ENCODE assay signal across 1 mouse cellular context in the genomic region with DNA sequence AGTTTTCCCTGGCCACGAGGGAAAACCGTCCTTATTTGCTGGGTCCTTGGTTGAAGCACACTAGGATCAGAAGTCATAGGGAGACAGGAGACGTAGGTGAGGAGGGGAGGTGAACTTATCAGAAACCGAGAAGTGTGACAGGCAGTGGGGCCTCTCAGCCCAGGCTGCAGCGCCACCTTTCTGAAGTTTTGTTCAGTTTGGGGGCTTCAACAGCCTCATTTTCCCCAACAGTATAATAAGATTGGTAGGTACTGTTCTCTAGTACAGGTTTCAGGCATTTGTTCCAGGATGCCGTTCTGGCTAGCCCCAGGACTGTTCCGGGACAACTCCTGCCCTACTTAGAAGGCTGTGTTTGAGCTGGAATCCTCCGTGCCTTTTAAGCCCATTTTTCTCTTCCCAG.
A peak's percentile ranks its signal among the peaks of the same experiment; 100 is the strongest.
TF ChIP-seq lines count a peak whose summit lies in the region.

No protein-coding gene starts in this region.

TF ChIP-seq in MEL, 35 proteins besides CTCF, POLR2A, EP300 and RAD21:
- TF ChIP-seq MAX (IDR thresholded peaks at IDR 0.05; ENCODE audit: low read length), result 0 out of 2 replicates have a peak, but pooled peaks have one; percentile 35
- TF ChIP-seq E2F4 (IDR thresholded peaks at IDR 0.05; ENCODE audit: borderline replicate concordance, low read depth, low read length), result 0 out of 2 replicates have a peak, but pooled peaks have one; percentile 26
- 0 out of 2 replicates have a peak, but pooled peaks have one; percentile 13 for TF ChIP-seq GATA1 (IDR thresholded peaks at IDR 0.05; ENCODE audit: low read depth, low read length)
- TF ChIP-seq BHLHE40 (IDR thresholded peaks at IDR 0.05; ENCODE audit: borderline replicate concordance, low read depth, low read length), result peak; percentile 35; the same call in 1 of the 2 replicates
- TF ChIP-seq HCFC1 (IDR thresholded peaks at IDR 0.05; ENCODE audit: low read depth, low read length), result 0 out of 2 replicates have a peak, but pooled peaks have one; percentile 11
- no peak for TF ChIP-seq USF2 (IDR thresholded peaks at IDR 0.05; ENCODE audit: borderline replicate concordance in 1 of 2, insufficient read depth in 1 of 2, low read depth in 1 of 2, low read length in 2 of 2)
- no peak for TF ChIP-seq MXI1 (IDR thresholded peaks at IDR 0.05; ENCODE audit: low read depth, low read length)
- TF ChIP-seq ETS1 (IDR thresholded peaks at IDR 0.05; ENCODE audit: low read depth, low read length), result no peak
- TF ChIP-seq MYB (IDR thresholded peaks at IDR 0.05; ENCODE audit: low read depth, low read length), result 0 out of 2 replicates have a peak, but pooled peaks have one; percentile 8
- no peak for TF ChIP-seq ZNF384 (IDR thresholded peaks at IDR 0.05; ENCODE audit: low read depth, low read length)
- TF ChIP-seq ZMIZ1 (IDR thresholded peaks at IDR 0.05; ENCODE audit: low read depth, low read length), result peak; percentile 36; the same call in 1 of the 2 replicates
- TF ChIP-seq ZC3H11A (IDR thresholded peaks at IDR 0.05; ENCODE audit: low read depth, low read length), result peak; percentile 36; the same call in 1 of the 2 replicates
- peak; percentile 57 for TF ChIP-seq SMC3 (IDR thresholded peaks at IDR 0.05; ENCODE audit: low read depth, low read length)
- TF ChIP-seq NELFE (IDR thresholded peaks at IDR 0.05; ENCODE audit: low read depth, low read length), result no peak
- TF ChIP-seq NRF1 (IDR thresholded peaks at IDR 0.05; ENCODE audit: insufficient read depth, low read depth, low read length, poor library complexity, severe bottlenecking), result no peak
- TF ChIP-seq TCF12 (IDR thresholded peaks at IDR 0.05; ENCODE audit: low read depth, low read length), result no peak
- peak; percentile 33; the same call in 1 of the 2 replicates for TF ChIP-seq MYC (IDR thresholded peaks at IDR 0.05; ENCODE audit: low read depth, low read length)
- TF ChIP-seq ELF1 (IDR thresholded peaks at IDR 0.05; ENCODE audit: low read depth, low read length), result peak; percentile 47; the same call in 1 of the 2 replicates
- peak; percentile 76 for TF ChIP-seq MAZ (IDR thresholded peaks at IDR 0.05; ENCODE audit: low read depth, low read length)
- TF ChIP-seq POLR2AphosphoS5 (IDR thresholded peaks at IDR 0.05; ENCODE audit: borderline replicate concordance, low read depth, low read length), result no peak
